15 mouse cellular contexts compared by ENCODE assay signal in genomic region chr8:111708265-111708664, GRCm38 (mm10). TPM values are rescaled to one million over a fixed set of nuclear protein-coding genes. Genes with fewer than 3 reads are reported as not detected.
DNase-seq lines count a peak whose midpoint lies in the region; ATAC-seq lines count a peak whose summit lies in the region.
"Had no signal": no experiment of that assay in that cellular context is flagged by ENCODE, and none has a peak within 500 bp of the region (broad histone marks: within the 10 kb centered on the region; RNA-seq: fewer than 3 reads in every experiment).

No protein-coding gene starts in this region.

- no peaks in the 10 kb centered on the region for H3K27me3 ChIP-seq in kidney, embryonic 15.5 days
- H3K27me3 ChIP-seq in liver, embryonic 13.5 days: 0 out of 2 replicates have a peak, but pooled peaks cover 4% of the 10 kb centered on the region
- H3K27me3 ChIP-seq: heart, embryonic 12.5 days; hindbrain, embryonic 13.5 days; limb, embryonic 15.5 days had no signal

- H3K4me2 ChIP-seq in kidney, embryonic 15.5 days: no peak overlapping the region
- no peak overlapping the region for H3K4me2 ChIP-seq in liver, embryonic 13.5 days
- H3K4me2 ChIP-seq: heart, embryonic 12.5 days; hindbrain, embryonic 13.5 days; limb, embryonic 15.5 days had no signal

- ATAC-seq in kidney, embryonic 15.5 days (replicated peaks; ENCODE audit: low FRiP score): peak; percentile 31; the same call in 1 of the 2 replicates
- peak; percentile 39 for ATAC-seq in liver, embryonic 13.5 days (ENCODE audit: low read depth)
- ATAC-seq in megakaryocyte progenitor cell, adult 5-6 weeks (replicated peaks; ENCODE audit: poor library complexity): no peak

- DNase-seq in testis, postnatal 10 days (ENCODE audit: low spot score): peak; percentile 36
- DNase-seq in testis, postnatal 14 days (ENCODE audit: low spot score): no peak
- no peak for DNase-seq in liver, embryonic 13.5 days
- DNase-seq in left cerebral cortex, postnatal 4 days: no peak
- no peak for DNase-seq in heart, adult 8-10 months (ENCODE audit: low spot score)
- no peak for DNase-seq in left cerebral cortex, postnatal 25 days (ENCODE audit: low spot score in 2 of 2)
- DNase-seq: cerebellum, adult 2 months had no signal

- peaks cover 48% of the 10 kb centered on the region for H3K36me3 ChIP-seq in kidney, embryonic 15.5 days
- peaks cover 11% of the 10 kb centered on the region for H3K36me3 ChIP-seq in liver, embryonic 13.5 days

- H3K4me3 ChIP-seq in kidney, embryonic 15.5 days (replicated peaks): no peak overlapping the region
- H3K4me3 ChIP-seq in liver, embryonic 13.5 days (replicated peaks): no peak overlapping the region
- H3K4me3 ChIP-seq: forebrain, embryonic 10.5 days; heart, embryonic 12.5 days; hindbrain, embryonic 13.5 days; limb, embryonic 15.5 days; megakaryocyte, embryonic 14.5 days had no signal

- peak overlapping the region; percentile 90 for H3K27ac ChIP-seq in kidney, embryonic 15.5 days
- peak overlapping the region; percentile 75 for H3K27ac ChIP-seq in liver, embryonic 13.5 days
- H3K27ac ChIP-seq: forebrain, embryonic 10.5 days; hindbrain, embryonic 13.5 days had no signal

- WGBS in kidney, embryonic 15.5 days: 60% methylated on average over 6 of the region's 6 CpGs
- 54% methylated on average over 6 of the region's 6 CpGs for WGBS in liver, embryonic 13.5 days (ENCODE audit: insufficient replicate concordance)

- H3K9ac ChIP-seq in kidney, embryonic 15.5 days: no peak overlapping the region
- no peak overlapping the region for H3K9ac ChIP-seq in liver, embryonic 13.5 days
- H3K9ac ChIP-seq: heart, embryonic 12.5 days; hindbrain, embryonic 13.5 days; limb, embryonic 15.5 days had no signal

- peaks cover 26% of the 10 kb centered on the region for H3K4me1 ChIP-seq in kidney, embryonic 15.5 days
- H3K4me1 ChIP-seq in liver, embryonic 13.5 days (replicated peaks): peaks cover 23% of the 10 kb centered on the region
- H3K4me1 ChIP-seq: hindbrain, embryonic 13.5 days; megakaryocyte, embryonic 14.5 days had no signal

- H3K9me3 ChIP-seq in kidney, embryonic 15.5 days (replicated peaks): no peaks in the 10 kb centered on the region
- no peaks in the 10 kb centered on the region for H3K9me3 ChIP-seq in liver, embryonic 13.5 days (replicated peaks)
- H3K9me3 ChIP-seq: forebrain, embryonic 10.5 days; heart, embryonic 12.5 days; hindbrain, embryonic 13.5 days; limb, embryonic 15.5 days; megakaryocyte, embryonic 14.5 days had no signal

- intact Hi-C loops in left cerebral cortex, postnatal 4 days (cut with DNase I): no loop called here
- intact Hi-C loops in left cerebral cortex, postnatal 25 days (cut with DNase I): no loop called here

RNA-seq across cellular contexts. Expression of gene Ctrb1, which starts 17.5 kb away (rescaled TPM):
- polyA plus RNA-seq in kidney, embryonic 15.5 days (2015; fragmentation: Nextera tagmentation; extraction: Ambion mirVana): 0.45 and 5.2 TPM in 2 replicates
- polyA plus RNA-seq in liver, embryonic 13.5 days (2015; fragmentation: Nextera tagmentation; extraction: Ambion mirVana): 1.5 and 2.9 TPM in 2 replicates
- not detected for total RNA-seq in left cerebral cortex, postnatal 4 days (2021)
- not detected for total RNA-seq in heart, adult 8-10 months (2022)
- total RNA-seq in megakaryocyte progenitor cell, adult 5-6 weeks (2015): not detected in 2 replicates
- total RNA-seq in megakaryocyte progenitor cell, adult 5-6 weeks (2017): not detected in 2 replicates
- not detected for total RNA-seq in left cerebral cortex, postnatal 25 days (2021)
- total RNA-seq: layer of hippocampus, postnatal 14 days had no signal
- polyA plus RNA-seq: forebrain, embryonic 10.5 days; heart, embryonic 12.5 days; hindbrain, embryonic 13.5 days had no signal

RNA-seq across cellular contexts. Expression of gene Bcar1, which starts 35.3 kb away (rescaled TPM):
- polyA plus RNA-seq in kidney, embryonic 15.5 days (2015; fragmentation: Nextera tagmentation; extraction: Ambion mirVana): 45.7 and 53.8 TPM in 2 replicates
- polyA plus RNA-seq in liver, embryonic 13.5 days (2015; fragmentation: Nextera tagmentation; extraction: Ambion mirVana): 5.6 and 6.3 TPM in 2 replicates
- total RNA-seq in left cerebral cortex, postnatal 4 days (2021): 10 to 100 TPM; 58.2 to 59.7 TPM
- total RNA-seq in heart, adult 8-10 months (2022): 10 to 100 TPM; 18.5 to 21.8 (median 19.5) TPM
- 0.15 TPM in 1 of 2 replicates, not detected in the other for total RNA-seq in megakaryocyte progenitor cell, adult 5-6 weeks (2015)
- not detected in 2 replicates for total RNA-seq in megakaryocyte progenitor cell, adult 5-6 weeks (2017)
- total RNA-seq in left cerebral cortex, postnatal 25 days (2021): 10 to 100 TPM; 50.6 to 51.7 TPM

Comparison
In these comparisons a context has a peak if more than half of its experiments do, and no peak if none do; other contexts are left out.
1. RNA of gene Bcar1, which starts 35.3 kb away (total RNA-seq): 58.2 to 59.7 TPM in left cerebral cortex, postnatal 4 days, 50.6 to 51.7 TPM in left cerebral cortex, postnatal 25 days and 18.5 to 21.8 TPM in heart, adult 8-10 months; 0.15 TPM in megakaryocyte progenitor cell, adult 5-6 weeks; every median in the first group is over 10 times any median in the second.